Mouse (Mus musculus): ENCODE measurements around the gene Col23a1.

- TF ChIP-seq POLR2A (IDR thresholded peaks at IDR 0.05; ENCODE audit: borderline replicate concordance, insufficient read depth, low read length) (no peak), CTCF (IDR thresholded peaks at IDR 0.05; ENCODE audit: borderline replicate concordance, insufficient read depth, low read depth, low read length) (no peak)
Observed at GRCm38 (mm10) chr11:51401481-51402128, 111.9 kb downstream of the Col23a1 start.
